Mouse (Mus musculus) right cerebral cortex, adult 2 months (tissue): ENCODE measurements at regions not wholly inside any gene's neighbourhood (a gene's known extent, or its start where the extent isn't known, plus 50 kb on each side); places are given as distances from the start of the nearest gene placed in this dataset.

ENCODE experiments used
- DNase-seq, 2 experiments: peaks; one replicate each; pipeline ENCODE4 v3.0.0; 2021 to 2022; ENCODE audit warnings: low spot score in 2 of 2

- peak; percentile 62 to 64 for DNase-seq
Observed at GRCm38 (mm10) chr9:61862071-61862480, 52.3 kb downstream of the Rplp1 start.

GRCm38 (mm10) chr9:61860147-61860546 lies 54.2 kb downstream of the Rplp1 start:
- DNase-seq, result peak; percentile 39 to 62

- no peak for DNase-seq
Observed at GRCm38 (mm10) chr9:61859438-61859837, 54.9 kb downstream of the Rplp1 start.

GRCm38 (mm10) chr9:61857817-61858216 lies 56.5 kb downstream of the Rplp1 start:
- DNase-seq, result no peak

- no peak for DNase-seq
Observed at GRCm38 (mm10) chr9:61856686-61857085, 57.7 kb downstream of the Rplp1 start.

- no peak for DNase-seq
Observed at GRCm38 (mm10) chr9:61855686-61856085, 58.7 kb downstream of the Rplp1 start.

- DNase-seq, result no peak
Observed at GRCm38 (mm10) chr9:61853841-61854240, 60.5 kb downstream of the Rplp1 start.

- DNase-seq, result no peak
Observed at GRCm38 (mm10) chr9:61851331-61851730, 63.0 kb downstream of the Rplp1 start.

GRCm38 (mm10) chr9:61848401-61848800 lies 65.9 kb downstream of the Rplp1 start:
- no peak for DNase-seq

- DNase-seq, result no peak
Observed at GRCm38 (mm10) chr9:61847496-61847895, 66.8 kb downstream of the Rplp1 start.

- no peak for DNase-seq
Observed at GRCm38 (mm10) chr9:61844645-61845044, 69.7 kb downstream of the Rplp1 start.

GRCm38 (mm10) chr9:61844141-61844540 lies 70.2 kb downstream of the Rplp1 start:
- no peak for DNase-seq

- DNase-seq, result no peak
Observed at GRCm38 (mm10) chr9:61843513-61843912, 70.8 kb downstream of the Rplp1 start.

- DNase-seq, result no peak
Observed at GRCm38 (mm10) chr9:61842384-61842783, 72.0 kb downstream of the Rplp1 start.

- no peak for DNase-seq
Observed at GRCm38 (mm10) chr9:61841222-61841621, 73.1 kb downstream of the Rplp1 start.

- no peak for DNase-seq
Observed at GRCm38 (mm10) chr9:61840353-61840752, 74.0 kb downstream of the Rplp1 start.

- DNase-seq, result no peak
Observed at GRCm38 (mm10) chr9:61833226-61833625, 81.1 kb downstream of the Rplp1 start.

GRCm38 (mm10) chr9:61830236-61830635 lies 84.1 kb downstream of the Rplp1 start:
- peak; percentile 91 to 93 for DNase-seq

GRCm38 (mm10) chr9:61829736-61830135 lies 84.6 kb downstream of the Rplp1 start:
- peak; percentile 66 to 74 for DNase-seq

- peak in 1 of 2 experiments; percentile 6 for DNase-seq
Observed at GRCm38 (mm10) chr9:61829301-61829700, 85.0 kb downstream of the Rplp1 start.

GRCm38 (mm10) chr9:61827721-61828120 lies 86.6 kb downstream of the Rplp1 start:
- DNase-seq, result no peak

GRCm38 (mm10) chr9:61827014-61827413 lies 87.3 kb downstream of the Rplp1 start:
- DNase-seq, result no peak

- DNase-seq, result no peak
Observed at GRCm38 (mm10) chr9:61826415-61826814, 87.9 kb downstream of the Rplp1 start.

GRCm38 (mm10) chr9:61825804-61826203 lies 88.5 kb downstream of the Rplp1 start:
- DNase-seq, result no peak

GRCm38 (mm10) chr9:61819836-61820235 lies 94.5 kb downstream of the Rplp1 start:
- DNase-seq, result no peak
